31 mouse cellular contexts compared by ENCODE assay signal in genomic region chr14:23989696-23990095, GRCm38 (mm10). TPM values are rescaled to one million over a fixed set of nuclear protein-coding genes. Genes with fewer than 3 reads are reported as not detected.
A peak's percentile ranks its signal among the peaks of the same experiment; 100 is the strongest.
DNase-seq lines count a peak whose midpoint lies in the region; ATAC-seq and TF ChIP-seq lines count a peak whose summit lies in the region.
"Had no signal": no experiment of that assay in that cellular context is flagged by ENCODE, and none has a peak within 500 bp of the region (broad histone marks: within the 10 kb centered on the region; RNA-seq: fewer than 3 reads in every experiment).

No protein-coding gene starts in this region.

- H3K4me1 ChIP-seq in hindbrain, embryonic 16.5 days (ENCODE audit: control insufficient read depth, insufficient read depth, low read depth, low read length), result no peaks in the 10 kb centered on the region
- no peaks in the 10 kb centered on the region for H3K4me1 ChIP-seq in hindbrain, embryonic 11.5 days (replicated peaks; ENCODE audit: control insufficient read depth, insufficient read depth, low read length)
- H3K4me1 ChIP-seq in forebrain, embryonic 10.5 days, result no peaks in the 10 kb centered on the region
- H3K4me1 ChIP-seq: embryonic facial prominence, embryonic 13.5 days; forebrain, embryonic 12.5 days; hindbrain, embryonic 12.5 days; liver, embryonic 15.5 days had no signal

- WGBS in hindbrain, embryonic 16.5 days, result 80% methylated on average over 11 of the region's 11 CpGs
- WGBS in hindbrain, embryonic 11.5 days, result 88% methylated on average over 11 of the region's 11 CpGs
- 85% methylated on average over 11 of the region's 11 CpGs for WGBS in forebrain, embryonic 10.5 days

- no peaks in the 10 kb centered on the region for H3K36me3 ChIP-seq in hindbrain, embryonic 16.5 days (ENCODE audit: control insufficient read depth, insufficient read depth, low read length)
- no peaks in the 10 kb centered on the region for H3K36me3 ChIP-seq in hindbrain, embryonic 11.5 days (ENCODE audit: control insufficient read depth, insufficient read depth, low read length)
- no peaks in the 10 kb centered on the region for H3K36me3 ChIP-seq in forebrain, embryonic 10.5 days (replicated peaks)
- H3K36me3 ChIP-seq: embryonic facial prominence, embryonic 13.5 days; forebrain, embryonic 12.5 days; hindbrain, embryonic 12.5 days; liver, embryonic 15.5 days; midbrain, embryonic 15.5 days had no signal

- no peaks in the 10 kb centered on the region for H3K27me3 ChIP-seq in hindbrain, embryonic 16.5 days (replicated peaks; ENCODE audit: control insufficient read depth, insufficient read depth, low read length)
- no peaks in the 10 kb centered on the region for H3K27me3 ChIP-seq in hindbrain, embryonic 11.5 days (ENCODE audit: control insufficient read depth, insufficient read depth, low read length)
- H3K27me3 ChIP-seq in forebrain, embryonic 10.5 days (ENCODE audit: poor library complexity, severe bottlenecking), result no peaks in the 10 kb centered on the region
- H3K27me3 ChIP-seq: embryonic facial prominence, embryonic 13.5 days; forebrain, embryonic 12.5 days; hindbrain, embryonic 12.5 days; liver, embryonic 15.5 days; midbrain, embryonic 15.5 days had no signal

- no peak overlapping the region for H3K4me2 ChIP-seq in hindbrain, embryonic 16.5 days (ENCODE audit: low read length)
- H3K4me2 ChIP-seq in hindbrain, embryonic 11.5 days (replicated peaks; ENCODE audit: low read depth, low read length), result no peak overlapping the region
- H3K4me2 ChIP-seq: embryonic facial prominence, embryonic 13.5 days; forebrain, embryonic 12.5 days; hindbrain, embryonic 12.5 days; liver, embryonic 15.5 days; lung, embryonic 14.5 days; midbrain, embryonic 15.5 days had no signal

- DNase-seq in hindbrain, embryonic 11.5 days (ENCODE audit: low spot score), result no peak
- DNase-seq in layer of hippocampus, adult 2 months (ENCODE audit: low spot score in 2 of 2), result no peak
- no peak for DNase-seq in layer of hippocampus, postnatal 25 days (ENCODE audit: extremely low spot score in 1 of 2, low spot score in 1 of 2)
- DNase-seq in kidney, postnatal 14 days, result peak; percentile 37
- DNase-seq in heart, postnatal 14 days, result no peak
- DNase-seq in forebrain, embryonic 10.5 days (ENCODE audit: extremely low spot score, low spot score), result no peak
- DNase-seq: adrenal gland, postnatal 10 days; cerebellum, adult 8-10 months; cerebellum, postnatal 25 days; forebrain, postnatal 0 days; gastrocnemius, postnatal 10 days; layer of hippocampus, postnatal 36 days; liver; lung, embryonic 14.5 days; lung, postnatal 14 days; right cerebral cortex, postnatal 4 days; thymus, adult 2 months; thymus, postnatal 36 days had no signal

- intact Hi-C loops in heart, postnatal 14 days (cut with DNase I), result no loop called here

- no peak overlapping the region for H3K27ac ChIP-seq in hindbrain, embryonic 16.5 days (ENCODE audit: low read depth, low read length)
- H3K27ac ChIP-seq in hindbrain, embryonic 11.5 days (ENCODE audit: low read depth, low read length), result no peak overlapping the region
- peak overlapping the region; percentile 80 for H3K27ac ChIP-seq in layer of hippocampus, adult 2 months
- no peak overlapping the region for H3K27ac ChIP-seq in forebrain, embryonic 10.5 days
- H3K27ac ChIP-seq: embryonic facial prominence, embryonic 13.5 days; forebrain, embryonic 12.5 days; hindbrain, embryonic 12.5 days; liver, embryonic 15.5 days; stomach, postnatal 0 days had no signal

- H3K9ac ChIP-seq in hindbrain, embryonic 16.5 days (ENCODE audit: low read depth, low read length), result no peak overlapping the region
- H3K9ac ChIP-seq in hindbrain, embryonic 11.5 days (ENCODE audit: low read depth, low read length), result no peak overlapping the region
- H3K9ac ChIP-seq: embryonic facial prominence, embryonic 13.5 days; forebrain, embryonic 12.5 days; forebrain, postnatal 0 days; hindbrain, embryonic 12.5 days; liver, embryonic 15.5 days; lung, embryonic 14.5 days; midbrain, embryonic 15.5 days had no signal

- H3K4me3 ChIP-seq in hindbrain, embryonic 16.5 days (ENCODE audit: low read length), result no peak overlapping the region
- H3K4me3 ChIP-seq in hindbrain, embryonic 11.5 days (ENCODE audit: low read depth, low read length), result no peak overlapping the region
- no peak overlapping the region for H3K4me3 ChIP-seq in layer of hippocampus, adult 2 months
- no peak overlapping the region for H3K4me3 ChIP-seq in forebrain, embryonic 10.5 days
- H3K4me3 ChIP-seq: embryonic facial prominence, embryonic 13.5 days; erythroblast, embryonic 14.5 days; forebrain, embryonic 12.5 days; hindbrain, embryonic 12.5 days; liver, embryonic 15.5 days; midbrain, embryonic 15.5 days had no signal

- no peak for TF ChIP-seq CTCF in layer of hippocampus, adult 2 months (conservative IDR thresholded peaks at IDR 0.05)

- no peaks in the 10 kb centered on the region for H3K9me3 ChIP-seq in hindbrain, embryonic 16.5 days (ENCODE audit: control insufficient read depth, low read length)
- H3K9me3 ChIP-seq in hindbrain, embryonic 11.5 days (ENCODE audit: control insufficient read depth, low read length), result no peaks in the 10 kb centered on the region
- no peaks in the 10 kb centered on the region for H3K9me3 ChIP-seq in forebrain, embryonic 10.5 days
- H3K9me3 ChIP-seq: embryonic facial prominence, embryonic 13.5 days; forebrain, embryonic 12.5 days; hindbrain, embryonic 12.5 days; liver, embryonic 15.5 days; midbrain, embryonic 15.5 days had no signal

- 0 out of 2 replicates have a peak, but pooled peaks have one; percentile 24 for ATAC-seq in hindbrain, embryonic 16.5 days
- ATAC-seq in hindbrain, embryonic 11.5 days (ENCODE audit: low FRiP score), result no peak
- ATAC-seq: forebrain, postnatal 0 days; intestine, embryonic 16.5 days; midbrain, embryonic 15.5 days; Patski had no signal

RNA-seq across cellular contexts. Expression of gene Kcnma1, which starts 24.6 kb away (rescaled TPM):
- polyA plus RNA-seq in hindbrain, embryonic 16.5 days (2015; fragmentation: Nextera tagmentation; extraction: Ambion mirVana), result 15.8 and 17.2 TPM in 2 replicates
- 1.4 and 1.8 TPM in 2 replicates for polyA plus RNA-seq in hindbrain, embryonic 11.5 days (2014; fragmentation: Nextera tagmentation; extraction: Ambion mirVana)
- 100 to 1,000 TPM; 141 to 145 TPM for total RNA-seq in layer of hippocampus, adult 2 months (2021)
- 100 to 1,000 TPM; 123 to 154 TPM for total RNA-seq in layer of hippocampus, postnatal 25 days (2021)
- total RNA-seq in heart, postnatal 14 days (2021), result under 1 TPM; 0.39 to 0.98 TPM
- 0.16 and 0.32 TPM in 2 replicates for polyA plus RNA-seq in forebrain, embryonic 10.5 days (2016; fragmentation: Nextera tagmentation; extraction: Ambion mirVana)
- total RNA-seq: granulocyte monocyte progenitor cell, adult 5-6 weeks; MEL; neutrophil, adult 5-6 weeks had no signal
- polyA plus RNA-seq: erythroblast, embryonic 14.5 days had no signal

Comparison
In these comparisons a context has a peak if more than half of its experiments do, and no peak if none do; other contexts are left out.
1. RNA of gene Kcnma1, which starts 24.6 kb away (total RNA-seq): 123 to 154 TPM in layer of hippocampus, postnatal 25 days and 141 to 145 TPM in layer of hippocampus, adult 2 months; 0.39 to 0.98 TPM in heart, postnatal 14 days; every median in the first group is over 10 times any median in the second.